Mouse (Mus musculus) lung, embryonic 14.5 days (tissue): ENCODE measurements around the gene Timp3. TPM values are rescaled to one million over a fixed set of nuclear protein-coding genes. Genes with fewer than 3 reads are reported as not detected.

Experiments used
- ATAC-seq: fragments of 200-750 bp; cut with Nextera tagmentation; 2 replicates; pipeline ENCODE4 v1.8.0; 2017; ENCODE audit warnings: mild to moderate bottlenecking, moderate TSS enrichment, moderate library complexity; ENCODE audit not compliant: insufficient read depth
- DNase-seq: peaks from one replicate; pipeline ENCODE4 v3.0.0-alpha.2; 2015
- H3K27ac ChIP-seq: fragments of 300-500 bp; sonication (generic); 2 replicates; pipeline ENCODE4 v1.5.1; 2014; ENCODE audit warnings: low read depth, mild to moderate bottlenecking, moderate library complexity
- H3K27me3 ChIP-seq: fragments of 300-500 bp; sonication (generic); 2 replicates; pipeline ENCODE4 v1.6.1; 2014; ENCODE audit warnings: low read length, control low read depth; ENCODE audit not compliant: insufficient read depth
- H3K36me3 ChIP-seq: fragments of 300-500 bp; sonication (generic); 2 replicates; pipeline ENCODE4 v1.6.1; 2014; ENCODE audit warnings: control low read depth; ENCODE audit not compliant: insufficient read depth
- H3K4me1 ChIP-seq: fragments of 300-500 bp; sonication (generic); 2 replicates; pipeline ENCODE4 v1.6.1; 2014; ENCODE audit warnings: antibody characterized with exemption, control low read depth; ENCODE audit not compliant: insufficient read depth
- H3K4me2 ChIP-seq: fragments of 300-500 bp; sonication (generic); 2 replicates; pipeline ENCODE4 v1.6.1; 2014; ENCODE audit warnings: mild to moderate bottlenecking
- H3K4me3 ChIP-seq: fragments of 300-500 bp; sonication (generic); 2 replicates; pipeline ENCODE4 v1.5.1; 2014; ENCODE audit warnings: low read depth, low read length
- H3K9ac ChIP-seq: fragments of 300-500 bp; sonication (generic); 2 replicates; pipeline ENCODE4 v1.6.1; 2014
- H3K9me3 ChIP-seq: fragments of 300-500 bp; sonication (generic); 2 replicates; pipeline ENCODE4 v1.6.1; 2016; ENCODE audit warnings: low read depth, low read length, control low read depth
- CTCF ChIP-seq: IDR thresholded peaks from 2 replicates; pipeline ENCODE4 v1.5.1; 2016; ENCODE audit warnings: antibody characterized with exemption, low read depth
- WGBS: fragments of 180-500 bp; shearing (Covaris S2); extraction: QIAGEN DNeasy Blood & Tissue Kit; methylation state at CpG from one replicate; pipeline ENCODE4 v1.1.7; 2014; 5-methylcytosine and 5-hydroxymethylcytosine counted together
- polyA plus RNA-seq: library from polyadenylated mRNA; unstranded; fragments of >200 nt; fragmentation: Nextera tagmentation; extraction: Ambion mirVana; gene quantifications from 2 replicates; pipeline ENCODE4 v1.2.1, GENCODE M21; 2014

Gene Timp3
- polyA plus RNA-seq, 1 experiment from 2014 or later: 44.1 TPM

DNA sequence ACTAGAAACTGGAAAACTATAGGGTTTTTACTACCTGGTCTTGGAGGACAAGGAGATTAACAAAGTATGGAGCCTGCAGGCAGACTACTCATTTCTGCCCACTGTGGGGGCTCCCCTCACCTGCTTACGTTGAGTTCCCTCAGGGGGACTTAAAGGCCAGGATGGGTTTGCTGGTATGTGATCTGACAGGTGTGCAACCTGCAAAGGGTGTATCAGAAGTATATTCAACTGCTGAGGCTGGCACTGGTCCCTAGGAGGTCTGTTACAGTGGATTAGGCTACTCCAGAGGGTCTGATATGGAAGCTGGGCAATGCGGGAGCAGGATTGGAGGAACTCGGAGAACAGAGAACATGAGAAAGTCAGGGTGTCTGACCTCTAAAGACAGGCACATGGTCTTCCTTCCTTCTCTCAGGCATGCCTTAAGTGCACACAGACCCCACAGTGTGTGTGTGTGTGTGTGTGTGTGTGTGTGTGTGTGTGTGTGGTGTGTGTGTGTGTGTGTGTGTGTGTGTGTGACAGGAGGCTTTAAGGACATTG is 40.9 kb downstream of the Timp3 start:
- TF ChIP-seq CTCF: no peak
- WGBS: 64% methylated on average over 3 of the region's 3 CpGs
- Histone ChIP-seq H3K36me3 (peaks cover 23% of the 10 kb centered on the region; the same call in 1 of the 2 replicates), H3K4me3 (no peak overlapping the region), H3K27ac (no peak overlapping the region), H3K4me2 (no peak overlapping the region), H3K9me3 (no peaks in the 10 kb centered on the region), H3K9ac (no peak overlapping the region), H3K4me1 (peaks cover 30% of the 10 kb centered on the region; the same call in 1 of the 2 replicates), H3K27me3 (no peaks in the 10 kb centered on the region)
- ATAC-seq (no peak), DNase-seq (no peak)

DNA sequence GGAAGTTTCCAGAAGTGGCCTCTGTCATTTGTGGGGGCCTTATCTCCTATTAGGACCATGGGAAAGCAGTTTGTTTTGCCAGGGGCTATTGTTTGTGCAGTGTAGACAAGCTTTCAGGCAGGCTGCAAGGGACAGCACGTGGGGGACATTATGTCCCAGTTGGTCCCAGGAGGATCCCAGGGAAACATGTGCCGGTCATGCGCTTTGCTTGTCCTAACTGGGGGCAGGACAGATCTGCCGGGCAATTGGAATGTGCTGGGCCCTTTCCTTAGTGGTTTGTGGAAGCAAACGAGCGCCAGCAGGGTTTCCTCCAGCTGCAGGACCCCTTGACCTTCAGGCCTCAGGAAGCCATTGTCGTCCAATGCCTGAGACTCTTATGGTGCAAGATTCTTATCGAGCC is 41.4 kb downstream of the Timp3 start:
- DNase-seq (peak; percentile 44), ATAC-seq (no peak)
- Histone ChIP-seq H3K4me3 (no peak overlapping the region), H3K4me1 (peaks cover 30% of the 10 kb centered on the region; the same call in 1 of the 2 replicates), H3K4me2 (no peak overlapping the region), H3K9me3 (no peaks in the 10 kb centered on the region), H3K27ac (no peak overlapping the region), H3K27me3 (no peaks in the 10 kb centered on the region), H3K36me3 (peaks cover 26% of the 10 kb centered on the region; the same call in 1 of the 2 replicates), H3K9ac (no peak overlapping the region)
- 31% methylated on average over 8 of the region's 8 CpGs for WGBS
- no peak for TF ChIP-seq CTCF

- DNase-seq: no peak
- Histone ChIP-seq H3K4me2 (no peak overlapping the region), H3K27me3 (no peaks in the 10 kb centered on the region), H3K4me3 (no peak overlapping the region), H3K27ac (no peak overlapping the region), H3K9me3 (no peaks in the 10 kb centered on the region), H3K4me1 (peaks cover 28% of the 10 kb centered on the region; the same call in 1 of the 2 replicates), H3K9ac (no peak overlapping the region), H3K36me3 (peaks cover 29% of the 10 kb centered on the region; the same call in 1 of the 2 replicates)
- no peak for ATAC-seq
- no peak for TF ChIP-seq CTCF
- 79% methylated on average over 4 of the region's 4 CpGs for WGBS
Measured at GRCm38 (mm10) chr10:86342151-86342550, 42.0 kb downstream of the Timp3 start.

DNA sequence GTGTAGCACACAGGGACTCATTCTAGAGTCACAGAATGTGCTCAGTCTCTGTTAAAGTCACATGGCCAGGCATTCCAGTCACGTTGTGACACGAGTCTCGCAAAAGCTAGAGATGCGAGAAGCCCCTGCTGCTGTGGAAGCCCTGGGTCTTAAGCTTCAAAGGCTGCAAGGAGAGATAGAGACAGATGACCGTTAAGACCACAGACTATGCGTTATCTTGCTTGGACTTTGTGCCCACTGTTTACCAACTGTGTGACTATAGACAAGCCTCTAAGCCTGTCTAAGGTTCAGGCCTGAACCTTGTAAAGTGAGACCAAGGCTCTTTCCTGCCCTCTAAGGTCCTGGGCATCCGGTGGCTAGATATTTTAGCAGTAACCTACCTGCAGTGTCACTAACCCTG is 42.5 kb downstream of the Timp3 start:
- Histone ChIP-seq H3K27me3 (no peaks in the 10 kb centered on the region), H3K4me2 (no peak overlapping the region), H3K36me3 (peaks cover 30% of the 10 kb centered on the region; the same call in 1 of the 2 replicates), H3K9me3 (no peaks in the 10 kb centered on the region), H3K4me1 (peaks cover 25% of the 10 kb centered on the region; the same call in 1 of the 2 replicates), H3K9ac (no peak overlapping the region), H3K27ac (no peak overlapping the region), H3K4me3 (no peak overlapping the region)
- no peak for ATAC-seq
- no peak for TF ChIP-seq CTCF
- no peak for DNase-seq
- 55% methylated on average over 7 of the region's 7 CpGs for WGBS

DNA sequence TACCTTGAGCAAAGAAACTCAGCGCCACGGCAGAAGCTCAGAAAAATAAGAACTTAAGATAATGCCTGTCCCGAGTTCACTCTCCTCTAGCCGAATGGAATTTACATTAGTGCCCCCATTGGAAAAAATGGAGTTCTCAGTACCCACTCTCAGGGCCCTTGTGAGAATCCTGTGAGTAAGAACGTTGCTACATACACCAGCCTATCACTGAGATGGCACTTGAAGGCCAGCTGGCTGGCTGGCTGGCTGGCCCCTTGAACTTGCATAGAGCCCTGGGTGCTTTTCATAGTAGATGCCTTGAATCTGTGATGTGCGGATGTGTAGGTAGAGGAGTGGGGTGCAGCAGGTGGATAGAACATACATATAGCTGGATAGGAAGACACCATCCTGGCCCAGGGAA is 43.2 kb downstream of the Timp3 start:
- ATAC-seq: no peak
- H3K27me3 ChIP-seq: no peaks in the 10 kb centered on the region
- no peak overlapping the region for H3K27ac ChIP-seq
- no peak overlapping the region for H3K4me2 ChIP-seq
- 79% methylated on average over 6 of the region's 6 CpGs for WGBS
- peaks cover 30% of the 10 kb centered on the region; the same call in 1 of the 2 replicates for H3K36me3 ChIP-seq
- no peak for TF ChIP-seq CTCF
- H3K9ac ChIP-seq: no peak overlapping the region
- DNase-seq: no peak
- H3K4me3 ChIP-seq: no peak overlapping the region
- no peaks in the 10 kb centered on the region for H3K9me3 ChIP-seq
- peaks cover 18% of the 10 kb centered on the region; the same call in 1 of the 2 replicates for H3K4me1 ChIP-seq

GRCm38 (mm10) chr10:86343931-86344330 is 43.8 kb downstream of the Timp3 start:
- no peak for TF ChIP-seq CTCF
- 82% methylated on average over 7 of the region's 7 CpGs for WGBS
- Histone ChIP-seq H3K36me3 (peaks cover 30% of the 10 kb centered on the region; the same call in 1 of the 2 replicates), H3K4me1 (peaks cover 14% of the 10 kb centered on the region; the same call in 1 of the 2 replicates), H3K9me3 (no peaks in the 10 kb centered on the region), H3K4me3 (no peak overlapping the region), H3K27me3 (no peaks in the 10 kb centered on the region), H3K9ac (no peak overlapping the region), H3K27ac (no peak overlapping the region), H3K4me2 (no peak overlapping the region)
- DNase-seq (no peak), ATAC-seq (no peak)

GRCm38 (mm10) chr10:86344654-86345053 is 44.5 kb downstream of the Timp3 start:
- 77% methylated on average over 6 of the region's 6 CpGs for whole genome bisulfite sequencing
- H3K4me1 ChIP-seq: peaks cover 7% of the 10 kb centered on the region; the same call in 1 of the 2 replicates
- no peak overlapping the region for H3K4me2 ChIP-seq

More at GRCm38 (mm10) chr10:86344654-86345053, 44.5 kb downstream of the Timp3 start:
- Histone ChIP-seq H3K9me3 (no peaks in the 10 kb centered on the region), H3K27ac (no peak overlapping the region), H3K27me3 (no peaks in the 10 kb centered on the region), H3K9ac (no peak overlapping the region), H3K4me3 (no peak overlapping the region), H3K36me3 (peaks cover 30% of the 10 kb centered on the region; the same call in 1 of the 2 replicates)
- no peak for TF ChIP-seq CTCF
- ATAC-seq: no peak
- no peak for DNase-seq
